ENCODE assay signal across 25 mouse cellular contexts in genomic region chr17:17229069-17229468, GRCm38 (mm10).
DNase-seq lines count a peak whose midpoint lies in the region; ATAC-seq and TF ChIP-seq lines count a peak whose summit lies in the region.
"Had no signal": no experiment of that assay in that cellular context is flagged by ENCODE, and none has a peak within 500 bp of the region (broad histone marks: within the 10 kb centered on the region; RNA-seq: fewer than 3 reads in every experiment).

No protein-coding gene starts in this region.

- H3K27ac ChIP-seq in left cerebral cortex, adult 2 months = no peak overlapping the region
- H3K27ac ChIP-seq in hindbrain, embryonic 11.5 days (ENCODE audit: low read depth, low read length) = no peak overlapping the region
- H3K27ac ChIP-seq: embryonic facial prominence, embryonic 12.5 days; hindbrain, embryonic 14.5 days; limb, embryonic 12.5 days; liver, embryonic 13.5 days; midbrain, embryonic 15.5 days; neural tube, embryonic 13.5 days had no signal

- DNase-seq in thymus, postnatal 14 days = peak; percentile 11
- no peak for DNase-seq in thymus, adult 18-20 months
- DNase-seq in T-cell, adult 2 months (ENCODE audit: low spot score) = peak; percentile 16
- peak; percentile 68 for DNase-seq in splenic B cell, adult 2 months (ENCODE audit: low read depth, low spot score)
- DNase-seq in left cerebral cortex, adult 2 months (ENCODE audit: extremely low spot score in 1 of 2, low spot score in 2 of 2) = no peak
- no peak for DNase-seq in hindbrain, embryonic 11.5 days (ENCODE audit: low spot score)
- DNase-seq: adrenal gland, adult 2 months; cerebellum, adult 11-12 months; cerebellum, postnatal 14 days; forebrain, postnatal 0 days; heart, postnatal 36 days; kidney, adult 8-10 months; kidney, postnatal 10 days; liver, embryonic 13.5 days; lung, embryonic 14.5 days; lung, postnatal 4 days; right cerebral cortex, adult 18-20 months; thymus, postnatal 25 days had no signal

- no peak overlapping the region for H3K4me2 ChIP-seq in hindbrain, embryonic 11.5 days (replicated peaks; ENCODE audit: low read depth, low read length)
- H3K4me2 ChIP-seq: embryonic facial prominence, embryonic 12.5 days; hindbrain, embryonic 14.5 days; limb, embryonic 12.5 days; liver, embryonic 13.5 days; lung, embryonic 14.5 days; midbrain, embryonic 15.5 days; neural tube, embryonic 13.5 days had no signal

- 39% methylated on average over 2 of the region's 2 CpGs for WGBS in hindbrain, embryonic 11.5 days

- no peaks in the 10 kb centered on the region for H3K9me3 ChIP-seq in hindbrain, embryonic 11.5 days (ENCODE audit: control insufficient read depth, low read length)
- H3K9me3 ChIP-seq: embryonic facial prominence, embryonic 12.5 days; liver, embryonic 13.5 days; midbrain, embryonic 15.5 days; neural tube, embryonic 13.5 days had no signal

- no peak overlapping the region for H3K4me3 ChIP-seq in left cerebral cortex, adult 2 months
- no peak overlapping the region for H3K4me3 ChIP-seq in hindbrain, embryonic 11.5 days (ENCODE audit: low read depth, low read length)
- H3K4me3 ChIP-seq: embryonic facial prominence, embryonic 12.5 days; limb, embryonic 12.5 days; liver, embryonic 13.5 days; midbrain, embryonic 15.5 days; neural tube, embryonic 13.5 days had no signal

- no peaks in the 10 kb centered on the region for H3K36me3 ChIP-seq in splenic B cell, adult 2 months (ENCODE audit: control insufficient read depth, insufficient read depth, low read length, poor library complexity, severe bottlenecking)
- H3K36me3 ChIP-seq in hindbrain, embryonic 11.5 days (ENCODE audit: control insufficient read depth, insufficient read depth, low read length) = no peaks in the 10 kb centered on the region
- H3K36me3 ChIP-seq: embryonic facial prominence, embryonic 12.5 days; limb, embryonic 12.5 days; liver, embryonic 13.5 days; midbrain, embryonic 15.5 days; neural tube, embryonic 13.5 days had no signal

- no peaks in the 10 kb centered on the region for H3K27me3 ChIP-seq in splenic B cell, adult 2 months (ENCODE audit: control insufficient read depth, insufficient read depth, low read length, poor library complexity, severe bottlenecking)
- H3K27me3 ChIP-seq in hindbrain, embryonic 11.5 days (ENCODE audit: control insufficient read depth, insufficient read depth, low read length) = no peaks in the 10 kb centered on the region
- H3K27me3 ChIP-seq: embryonic facial prominence, embryonic 12.5 days; limb, embryonic 12.5 days; liver, embryonic 13.5 days; midbrain, embryonic 15.5 days; neural tube, embryonic 13.5 days had no signal

- ATAC-seq in CD4-positive, CD25-positive, alpha-beta regulatory T cell, adult 4 months = peak; percentile 49
- no peak for ATAC-seq in hindbrain, embryonic 11.5 days (ENCODE audit: low FRiP score)
- no peak for ATAC-seq in megakaryocyte-erythroid progenitor cell, adult 5-6 weeks (replicated peaks; ENCODE audit: low FRiP score, low TSS enrichment, poor library complexity, severe bottlenecking)
- ATAC-seq: forebrain, postnatal 0 days; midbrain, embryonic 15.5 days had no signal

- TF ChIP-seq CTCF in left cerebral cortex, adult 2 months (IDR thresholded peaks at IDR 0.05) = no peak

- intact Hi-C loops in left cerebral cortex, adult 2 months (cut with DNase I) = no loop called here

- H3K4me1 ChIP-seq in hindbrain, embryonic 11.5 days (replicated peaks; ENCODE audit: control insufficient read depth, insufficient read depth, low read length) = no peaks in the 10 kb centered on the region
- H3K4me1 ChIP-seq: embryonic facial prominence, embryonic 12.5 days; limb, embryonic 12.5 days; liver, embryonic 13.5 days; midbrain, embryonic 15.5 days; neural tube, embryonic 13.5 days had no signal

- H3K9ac ChIP-seq in hindbrain, embryonic 11.5 days (ENCODE audit: low read depth, low read length) = no peak overlapping the region
- H3K9ac ChIP-seq: embryonic facial prominence, embryonic 12.5 days; forebrain, postnatal 0 days; hindbrain, embryonic 14.5 days; limb, embryonic 12.5 days; liver, embryonic 13.5 days; lung, embryonic 14.5 days; midbrain, embryonic 15.5 days; neural tube, embryonic 13.5 days had no signal

Comparison
In these comparisons a context has a peak if more than half of its experiments do, and no peak if none do; other contexts are left out.
1. DNase-seq: peak in thymus, postnatal 14 days (single experiment), T-cell, adult 2 months (single experiment) and splenic B cell, adult 2 months (single experiment); none in thymus, adult 18-20 months (0 of 2), left cerebral cortex, adult 2 months (0 of 2) and hindbrain, embryonic 11.5 days (single experiment).